Mouse (Mus musculus) liver, postnatal 0 days (tissue): ENCODE results near the gene 4930451I11Rik.

Experiments
- CTCF ChIP-seq: sonication (generic); IDR thresholded peaks from 2 replicates; pipeline ENCODE4 v1.5.1; 2016; ENCODE audit warnings: antibody characterized with exemption, low read depth
- EP300 ChIP-seq: IDR thresholded peaks from 2 replicates; pipeline ENCODE4 v1.6.1; 2016; ENCODE audit warnings: antibody characterized with exemption, low read depth, mild to moderate bottlenecking

DNA sequence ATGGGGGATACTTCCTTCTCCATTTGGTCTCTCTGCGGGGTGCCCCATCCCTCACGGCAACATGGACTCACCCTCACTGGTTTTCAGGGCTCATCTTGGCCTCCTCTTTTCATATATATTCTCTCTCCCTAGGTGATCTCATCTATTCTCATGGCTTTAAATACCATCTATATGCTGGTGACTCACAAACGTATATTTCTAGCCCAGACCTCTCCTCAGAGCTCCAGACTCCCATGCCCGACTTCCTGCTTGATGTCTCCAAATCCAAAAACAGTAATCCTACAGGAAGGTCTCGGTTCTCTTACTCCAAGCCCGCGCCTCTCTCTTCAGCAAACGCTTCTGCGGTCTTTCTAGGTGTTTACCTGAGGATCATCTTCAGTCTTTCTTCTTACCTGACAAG lies 11.8 kb upstream of the 4930451I11Rik start:
- no peak for TF ChIP-seq EP300
- no peak for TF ChIP-seq CTCF
